ENCODE assay signal across 30 mouse cellular contexts in the genomic region with DNA sequence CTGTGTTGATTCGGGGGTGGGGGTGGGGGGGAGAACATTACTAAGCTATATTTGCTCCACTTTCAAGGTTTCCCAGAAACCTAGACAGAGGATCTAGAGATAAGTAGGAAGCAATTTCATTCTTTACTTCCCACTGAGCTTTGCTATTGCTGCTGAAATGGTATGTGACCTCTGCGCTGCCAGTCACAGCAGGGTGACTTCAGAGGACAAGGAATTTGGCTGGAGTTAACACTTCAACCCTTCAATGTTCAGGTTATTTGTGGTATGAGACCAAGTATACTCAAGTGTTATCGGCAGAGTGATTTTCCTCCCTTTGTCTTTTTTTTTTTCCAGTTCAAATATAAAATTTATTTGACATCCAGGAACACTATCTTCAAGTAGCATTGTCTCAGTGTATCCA.
DNase-seq lines count a peak whose midpoint lies in the region; ATAC-seq lines count a peak whose summit lies in the region.
"Had no signal": no experiment of that assay in that cellular context is flagged by ENCODE, and none has a peak within 500 bp of the region (broad histone marks: within the 10 kb centered on the region; RNA-seq: fewer than 3 reads in every experiment).

No protein-coding gene starts in this region.

- 29% methylated on average over 3 of the region's 3 CpGs for WGBS in midbrain, embryonic 10.5 days
- 12% methylated on average over 3 of the region's 3 CpGs for WGBS in midbrain, embryonic 13.5 days

- intact Hi-C loops in left cerebral cortex, postnatal 36 days (cut with DNase I): no loop called here

- H3K9ac ChIP-seq in midbrain, embryonic 13.5 days (replicated peaks): no peak overlapping the region
- H3K9ac ChIP-seq: embryonic facial prominence, embryonic 13.5 days; forebrain, embryonic 15.5 days; heart, embryonic 13.5 days; hindbrain, embryonic 12.5 days; intestine, embryonic 15.5 days; liver, embryonic 14.5 days; midbrain, embryonic 12.5 days; stomach, embryonic 15.5 days had no signal

- H3K27me3 ChIP-seq in midbrain, embryonic 10.5 days (ENCODE audit: low read depth, poor library complexity, severe bottlenecking): no peaks in the 10 kb centered on the region
- H3K27me3 ChIP-seq in midbrain, embryonic 13.5 days: no peaks in the 10 kb centered on the region
- H3K27me3 ChIP-seq: CH12.LX; embryonic facial prominence, embryonic 13.5 days; forebrain, embryonic 15.5 days; heart, embryonic 13.5 days; hindbrain, embryonic 12.5 days; intestine, embryonic 15.5 days; midbrain, embryonic 12.5 days; stomach, embryonic 15.5 days had no signal

- H3K4me1 ChIP-seq in midbrain, embryonic 10.5 days: peaks cover 6% of the 10 kb centered on the region; the same call in 1 of the 2 replicates
- no peaks in the 10 kb centered on the region for H3K4me1 ChIP-seq in midbrain, embryonic 13.5 days (replicated peaks)
- H3K4me1 ChIP-seq: embryonic facial prominence, embryonic 13.5 days; forebrain, embryonic 15.5 days; intestine, embryonic 15.5 days; midbrain, embryonic 12.5 days; stomach, embryonic 15.5 days had no signal

- H3K4me2 ChIP-seq in midbrain, embryonic 13.5 days (replicated peaks): no peak overlapping the region
- H3K4me2 ChIP-seq: embryonic facial prominence, embryonic 13.5 days; forebrain, embryonic 15.5 days; heart, embryonic 13.5 days; hindbrain, embryonic 12.5 days; intestine, embryonic 15.5 days; midbrain, embryonic 12.5 days; stomach, embryonic 15.5 days had no signal

- no peaks in the 10 kb centered on the region for H3K36me3 ChIP-seq in midbrain, embryonic 10.5 days
- no peaks in the 10 kb centered on the region for H3K36me3 ChIP-seq in midbrain, embryonic 13.5 days
- H3K36me3 ChIP-seq: embryonic facial prominence, embryonic 13.5 days; forebrain, embryonic 10.5 days; forebrain, embryonic 15.5 days; heart, embryonic 13.5 days; hindbrain, embryonic 12.5 days; intestine, embryonic 15.5 days; midbrain, embryonic 12.5 days; stomach, embryonic 15.5 days had no signal

- H3K9me3 ChIP-seq in midbrain, embryonic 10.5 days (replicated peaks): no peaks in the 10 kb centered on the region
- no peaks in the 10 kb centered on the region for H3K9me3 ChIP-seq in midbrain, embryonic 13.5 days
- H3K9me3 ChIP-seq: embryonic facial prominence, embryonic 13.5 days; forebrain, embryonic 10.5 days; forebrain, embryonic 15.5 days; heart, embryonic 13.5 days; hindbrain, embryonic 12.5 days; intestine, embryonic 15.5 days; midbrain, embryonic 12.5 days; stomach, embryonic 15.5 days had no signal

- peak; percentile 66; the same call in 1 of the 2 replicates for ATAC-seq in cerebellum, adult (ENCODE audit: insufficient number of reproducible peaks, low FRiP score, low TSS enrichment)
- no peak for ATAC-seq in midbrain, embryonic 13.5 days
- ATAC-seq: forebrain, embryonic 15.5 days; hindbrain, postnatal 0 days; intestine, embryonic 15.5 days had no signal

- H3K4me3 ChIP-seq in midbrain, embryonic 10.5 days: no peak overlapping the region
- no peak overlapping the region for H3K4me3 ChIP-seq in midbrain, embryonic 13.5 days (replicated peaks)
- H3K4me3 ChIP-seq: embryonic facial prominence, embryonic 13.5 days; forebrain, embryonic 10.5 days; forebrain, embryonic 15.5 days; gastrocnemius, adult 2 months; heart, embryonic 13.5 days; hindbrain, embryonic 12.5 days; intestine, embryonic 15.5 days; midbrain, embryonic 12.5 days; stomach, embryonic 15.5 days had no signal

- H3K27ac ChIP-seq in midbrain, embryonic 10.5 days (replicated peaks): no peak overlapping the region
- no peak overlapping the region for H3K27ac ChIP-seq in midbrain, embryonic 13.5 days
- H3K27ac ChIP-seq: embryonic facial prominence, embryonic 13.5 days; forebrain, embryonic 10.5 days; forebrain, embryonic 15.5 days; gastrocnemius, adult 2 months; heart, embryonic 13.5 days; hindbrain, embryonic 12.5 days; hindbrain, postnatal 0 days; intestine, embryonic 15.5 days; kidney, postnatal 0 days; liver, embryonic 14.5 days; midbrain, embryonic 12.5 days; stomach, embryonic 15.5 days had no signal

- no peak for DNase-seq in cerebellum, adult 9-10 months
- DNase-seq in midbrain, embryonic 10.5 days (ENCODE audit: low spot score): peak; percentile 29
- DNase-seq in embryo, embryonic 10.5 days (ENCODE audit: low spot score): peak; percentile 37
- no peak for DNase-seq in left cerebral cortex, postnatal 36 days (ENCODE audit: low spot score in 2 of 2)
- no peak for DNase-seq in adrenal gland, adult 18-20 months (ENCODE audit: low spot score in 2 of 2)
- DNase-seq: adrenal gland, postnatal 25 days; gastrocnemius, adult 2 months; gastrocnemius, postnatal 36 days; heart, adult 18-20 months; heart, postnatal 14 days; kidney, adult 8-10 months; layer of hippocampus, adult 9-11 months; liver; lung, adult 2 months; lung, postnatal 10 days; right cerebral cortex, postnatal 25 days had no signal

Comparison
In these comparisons a context has a peak if more than half of its experiments do, and no peak if none do; other contexts are left out.
1. DNase-seq: peak in midbrain, embryonic 10.5 days (single experiment) and embryo, embryonic 10.5 days (single experiment); none in cerebellum, adult 9-10 months (single experiment), left cerebral cortex, postnatal 36 days (0 of 2) and adrenal gland, adult 18-20 months (0 of 2).